Mouse (Mus musculus) forebrain, embryonic 11.5 days (tissue): Measurements from ENCODE around the gene Clcn5. TPM values are rescaled to one million over a fixed set of nuclear protein-coding genes. Genes with fewer than 3 reads are reported as not detected.

Experiments used
- ATAC-seq: fragments of 200-750 bp; cut with Nextera tagmentation; replicated peaks from 2 replicates; pipeline ENCODE4 v1.8.0; 2017; ENCODE audit warnings: moderate TSS enrichment; ENCODE audit not compliant: low FRiP score
- DNase-seq: peaks from one replicate; pipeline ENCODE4 v3.0.0-alpha.2; 2017; ENCODE audit warnings: low spot score
- H3K27ac ChIP-seq: fragments of 300-500 bp; sonication (generic); 2 replicates; pipeline ENCODE4 v1.5.1; 2014; ENCODE audit warnings: low read depth, low read length
- H3K27me3 ChIP-seq: fragments of 300-500 bp; sonication (generic); 2 replicates; pipeline ENCODE4 v1.6.1; 2014; ENCODE audit warnings: mild to moderate bottlenecking, low read length, mixed read lengths; ENCODE audit not compliant: control insufficient read depth, insufficient read depth
- H3K36me3 ChIP-seq: fragments of 300-500 bp; sonication (generic); 2 replicates; pipeline ENCODE4 v1.6.1; 2014; ENCODE audit warnings: mild to moderate bottlenecking, low read length, moderate library complexity, mixed read lengths; ENCODE audit not compliant: control insufficient read depth, insufficient read depth
- H3K4me1 ChIP-seq: fragments of 300-500 bp; sonication (generic); replicated peaks from 2 replicates; pipeline ENCODE4 v1.6.1; 2014; ENCODE audit warnings: low read length, mixed read lengths; ENCODE audit not compliant: control insufficient read depth, insufficient read depth
- H3K4me2 ChIP-seq: fragments of 300-500 bp; sonication (generic); 2 replicates; pipeline ENCODE4 v1.6.1; 2014; ENCODE audit warnings: low read depth, mild to moderate bottlenecking, low read length, moderate library complexity, mixed read lengths; ENCODE audit not compliant: severe bottlenecking
- H3K4me3 ChIP-seq: fragments of 300-500 bp; sonication (generic); 2 replicates; pipeline ENCODE4 v1.5.1; 2014; ENCODE audit warnings: low read depth, low read length
- H3K9ac ChIP-seq: fragments of 300-500 bp; sonication (generic); 2 replicates; pipeline ENCODE4 v1.6.1; 2014; ENCODE audit warnings: low read length
- H3K9me3 ChIP-seq: fragments of 300-500 bp; sonication (generic); 2 replicates; pipeline ENCODE4 v1.6.1; 2016; ENCODE audit warnings: low read length, mixed read lengths; ENCODE audit not compliant: control insufficient read depth
- whole genome bisulfite sequencing: fragments of 180-500 bp; shearing (Covaris S2); extraction: QIAGEN DNeasy Blood & Tissue Kit; methylation state at CpG from one replicate; pipeline ENCODE4 v1.1.7; 2014; 5-methylcytosine and 5-hydroxymethylcytosine counted together
- polyA plus RNA-seq: library from polyadenylated mRNA; unstranded; fragments of >200 nt; fragmentation: Nextera tagmentation; extraction: Ambion mirVana; gene quantifications from 2 replicates; pipeline ENCODE4 v1.2.1, GENCODE M21; 2014

Gene Clcn5
- polyA plus RNA-seq, result 14.4 and 16.5 TPM in 2 replicates

GRCm38 (mm10) chrX:7319089-7319721 lies at the start of gene Clcn5:
Clcn5 (minus strand) TSS chrX:7319358.
- H3K36me3 ChIP-seq, result no peaks in the 10 kb centered on the region
- peak within 1 kb of the TSS; percentile 76 for H3K27ac ChIP-seq
- peak; percentile 97 for DNase-seq
- no peaks in the 10 kb centered on the region for H3K27me3 ChIP-seq
- no peaks in the 10 kb centered on the region; the same call in 1 of the 2 replicates for H3K4me1 ChIP-seq
- H3K9me3 ChIP-seq, result no peaks in the 10 kb centered on the region
- ATAC-seq, result peak; percentile 98
- H3K4me2 ChIP-seq, result peak within 1 kb of the TSS; percentile 53
- H3K4me3 ChIP-seq, result peak within 1 kb of the TSS; percentile 52
- peak within 1 kb of the TSS; percentile 70 for H3K9ac ChIP-seq
- 14% methylated on average over 41 of the region's 43 CpGs for WGBS

DNA sequence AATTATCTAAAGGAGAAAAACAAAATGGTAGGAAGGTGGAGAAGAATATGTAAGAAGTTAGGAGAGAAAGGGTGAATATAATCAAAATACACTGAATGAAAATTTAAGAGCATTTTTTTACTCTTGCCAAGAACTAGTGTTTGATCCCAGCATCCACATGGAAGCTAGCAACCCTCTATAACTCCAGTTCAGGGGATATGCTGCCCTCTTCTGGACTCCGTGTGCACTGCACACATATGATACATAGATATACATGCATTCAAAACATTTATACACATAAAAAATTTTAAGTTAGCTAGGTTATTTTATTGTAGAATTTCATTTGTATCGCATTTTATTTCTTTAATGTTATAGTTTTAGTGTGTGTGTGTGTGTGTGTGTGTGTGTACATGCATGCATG lies 6.3 kb upstream of the Clcn5 start:
- Histone ChIP-seq H3K4me1 (no peaks in the 10 kb centered on the region), H3K4me3 (no peak overlapping the region), H3K36me3 (no peaks in the 10 kb centered on the region), H3K27ac (no peak overlapping the region), H3K4me2 (no peak overlapping the region), H3K9me3 (no peaks in the 10 kb centered on the region), H3K9ac (no peak overlapping the region), H3K27me3 (no peaks in the 10 kb centered on the region)
- DNase-seq (no peak), ATAC-seq (no peak)
- 36% methylated on average over 2 of the region's 2 CpGs for WGBS

DNA sequence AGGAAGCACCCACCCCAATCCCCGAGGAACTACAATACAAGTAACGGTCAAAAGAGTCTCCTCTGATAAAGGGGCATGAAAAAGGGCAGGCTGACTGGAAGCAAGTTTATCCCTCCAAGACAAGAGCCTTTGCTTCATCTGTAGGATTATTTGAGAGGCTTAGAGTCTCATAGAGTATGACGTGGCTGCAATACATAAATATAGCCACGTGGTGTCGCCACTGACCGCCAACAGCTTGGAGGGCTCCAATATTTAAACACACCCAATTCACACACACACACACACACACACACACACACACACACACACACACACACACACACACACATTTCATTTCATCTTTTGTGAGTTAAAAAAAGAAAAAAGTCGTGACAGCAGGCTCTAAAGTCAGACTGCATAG lies 3.1 kb upstream of the Clcn5 start:
- Histone ChIP-seq H3K36me3 (no peaks in the 10 kb centered on the region), H3K9me3 (no peaks in the 10 kb centered on the region), H3K4me1 (no peaks in the 10 kb centered on the region; the same call in 1 of the 2 replicates), H3K27ac (no peak overlapping the region), H3K9ac (no peak overlapping the region), H3K27me3 (no peaks in the 10 kb centered on the region), H3K4me3 (no peak overlapping the region), H3K4me2 (no peak overlapping the region)
- 15% methylated on average over 7 of the region's 7 CpGs for WGBS
- DNase-seq (peak; percentile 74), ATAC-seq (no peak)

DNA sequence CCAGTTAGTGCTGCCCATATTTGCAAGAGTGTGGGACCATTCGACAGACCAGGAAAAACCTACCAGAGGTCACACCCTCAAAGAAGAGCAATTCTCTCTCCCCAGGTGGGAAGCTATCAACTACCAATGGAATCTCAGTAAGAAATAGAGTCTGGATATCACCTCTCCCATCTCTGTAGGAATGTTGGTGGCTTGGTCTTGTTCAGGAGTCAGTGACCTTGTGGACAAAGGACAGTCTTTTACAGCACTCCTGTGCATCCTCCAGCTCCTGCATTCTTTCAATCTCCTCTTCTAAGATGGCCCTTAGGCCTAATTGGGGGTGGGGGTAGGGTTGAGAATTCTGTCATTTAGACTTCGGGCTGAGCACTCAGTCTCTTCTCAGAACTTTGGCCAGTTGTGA lies 1.4 kb upstream of the Clcn5 start:
- Histone ChIP-seq H3K4me1 (no peaks in the 10 kb centered on the region; the same call in 1 of the 2 replicates), H3K4me2 (no peak overlapping the region), H3K27ac (no peak overlapping the region), H3K9me3 (no peaks in the 10 kb centered on the region), H3K9ac (no peak overlapping the region), H3K4me3 (no peak overlapping the region), H3K27me3 (no peaks in the 10 kb centered on the region), H3K36me3 (no peaks in the 10 kb centered on the region)
- WGBS, result 79% methylated on average over 2 of the region's 2 CpGs
- ATAC-seq (no peak), DNase-seq (no peak)

- peak overlapping the region; percentile 53 for H3K4me2 ChIP-seq
- 23% methylated on average over 37 of the region's 37 CpGs for WGBS
These were observed 570 bp downstream of the Clcn5 start for GRCm38 (mm10) chrX:7318551-7319025.

DNA sequence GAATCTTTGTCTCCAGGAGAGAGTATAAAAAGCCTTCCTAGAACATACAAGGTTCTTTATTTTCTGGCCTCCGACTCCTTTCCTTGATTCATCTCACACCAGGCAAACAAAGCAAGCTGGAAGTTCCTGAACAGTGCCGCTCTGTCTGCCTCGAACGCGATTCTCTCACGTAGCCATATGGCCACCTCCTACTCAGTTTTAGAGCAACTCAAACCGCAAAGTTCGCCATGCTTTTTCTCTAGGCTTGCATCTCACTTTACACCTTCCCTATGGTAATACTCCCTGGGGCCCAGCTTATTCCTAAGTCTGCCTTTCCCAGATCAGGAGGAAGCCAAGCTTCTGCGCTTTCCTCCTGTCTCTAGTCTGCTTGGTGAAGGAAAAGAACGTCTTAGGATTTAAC lies 4.0 kb downstream of the Clcn5 start:
- Histone ChIP-seq H3K27me3 (no peaks in the 10 kb centered on the region), H3K4me3 (no peak overlapping the region), H3K9ac (no peak overlapping the region), H3K4me2 (no peak overlapping the region), H3K4me1 (no peaks in the 10 kb centered on the region; the same call in 1 of the 2 replicates), H3K27ac (no peak overlapping the region), H3K36me3 (no peaks in the 10 kb centered on the region), H3K9me3 (no peaks in the 10 kb centered on the region)
- WGBS, result 48% methylated on average over 10 of the region's 10 CpGs
- ATAC-seq (no peak), DNase-seq (no peak)

More at GRCm38 (mm10) chrX:7318551-7319025, 570 bp downstream of the Clcn5 start:
- H3K9me3 ChIP-seq, result no peaks in the 10 kb centered on the region
- peak overlapping the region; percentile 52 for H3K4me3 ChIP-seq
- ATAC-seq (peak; percentile 73), DNase-seq (peak; percentile 70)
- H3K27me3 ChIP-seq, result no peaks in the 10 kb centered on the region
- H3K36me3 ChIP-seq, result no peaks in the 10 kb centered on the region
- H3K27ac ChIP-seq, result peak overlapping the region; percentile 76
- H3K9ac ChIP-seq, result peak overlapping the region; percentile 70
- H3K4me1 ChIP-seq, result no peaks in the 10 kb centered on the region; the same call in 1 of the 2 replicates

DNA sequence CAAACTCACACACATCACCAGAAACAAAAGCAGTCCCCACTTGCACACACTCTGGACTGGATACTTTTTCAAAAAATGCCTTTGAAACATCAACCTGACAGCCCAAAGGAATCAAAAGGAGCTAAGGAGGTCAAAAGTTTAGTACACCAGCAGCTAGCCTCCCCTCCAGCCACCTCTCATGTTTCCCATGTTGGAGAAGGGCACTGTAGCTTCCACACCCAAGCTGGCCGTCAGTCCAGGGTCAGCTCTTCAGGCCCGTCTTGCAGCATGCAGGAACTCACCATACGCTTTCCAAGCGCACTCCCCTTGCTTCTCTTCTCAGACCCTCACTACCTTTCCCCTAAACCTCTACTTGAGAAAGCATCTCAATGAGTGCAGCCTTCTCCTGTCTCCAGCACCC lies 4.5 kb downstream of the Clcn5 start:
- DNase-seq, result no peak
- H3K4me3 ChIP-seq, result no peak overlapping the region
- ATAC-seq, result no peak

DNA sequence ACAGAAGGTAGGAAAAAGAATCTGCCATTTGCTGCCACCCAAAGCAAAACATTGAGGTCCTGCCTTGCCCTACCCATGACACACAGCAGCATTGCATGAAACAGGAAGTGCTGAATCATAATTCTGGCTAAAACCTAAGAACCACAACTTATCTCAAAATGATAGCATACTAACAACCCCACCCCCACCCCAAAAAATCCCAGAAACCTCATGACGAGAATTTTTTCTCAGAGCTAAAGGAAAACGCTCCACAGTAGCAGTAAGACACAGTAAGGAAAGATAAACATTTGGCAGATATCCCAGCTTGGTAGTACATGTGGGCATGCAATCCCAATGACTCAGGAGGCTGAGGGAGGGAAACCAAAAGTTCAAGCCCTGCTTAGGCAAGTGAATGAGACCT lies 10.9 kb downstream of the Clcn5 start:
- Histone ChIP-seq H3K4me2 (no peak overlapping the region), H3K4me3 (no peak overlapping the region), H3K36me3 (no peaks in the 10 kb centered on the region), H3K9ac (no peak overlapping the region), H3K27me3 (no peaks in the 10 kb centered on the region), H3K4me1 (no peaks in the 10 kb centered on the region), H3K27ac (no peak overlapping the region), H3K9me3 (no peaks in the 10 kb centered on the region)
- no peak for ATAC-seq
- no peak for DNase-seq
- WGBS, result 83% methylated on average over 2 of the region's 2 CpGs

More for the DNA sequence above, 4.5 kb downstream of the Clcn5 start:
- no peaks in the 10 kb centered on the region; the same call in 1 of the 2 replicates for H3K4me1 ChIP-seq
- no peaks in the 10 kb centered on the region for H3K36me3 ChIP-seq
- no peaks in the 10 kb centered on the region for H3K9me3 ChIP-seq
- 52% methylated on average over 4 of the region's 4 CpGs for WGBS
- no peak overlapping the region for H3K4me2 ChIP-seq
- H3K9ac ChIP-seq, result no peak overlapping the region
- H3K27me3 ChIP-seq, result no peaks in the 10 kb centered on the region
- H3K27ac ChIP-seq, result no peak overlapping the region

DNA sequence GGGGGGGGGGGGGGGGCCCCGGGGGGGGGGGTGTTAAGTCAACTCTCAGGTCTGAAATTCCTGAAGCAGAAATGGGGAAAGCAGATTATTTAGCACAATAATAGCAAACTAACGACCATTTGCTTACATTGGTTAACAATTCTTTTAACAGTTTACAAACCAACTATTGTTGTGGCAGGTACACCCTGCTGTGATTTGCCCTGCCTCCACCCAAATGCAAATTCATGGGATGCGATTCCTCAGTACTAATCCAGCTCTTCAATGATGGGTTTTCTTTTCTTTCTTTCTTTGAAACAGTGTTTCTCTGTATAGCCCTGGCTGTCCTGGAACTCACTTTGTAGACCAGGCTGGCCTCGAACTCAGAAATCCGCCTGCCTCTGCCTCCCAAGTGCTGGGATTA lies 12.3 kb downstream of the Clcn5 start:
- H3K4me1 ChIP-seq, result no peaks in the 10 kb centered on the region
- H3K36me3 ChIP-seq, result no peaks in the 10 kb centered on the region
- no peak for DNase-seq
- no peak overlapping the region for H3K9ac ChIP-seq
- ATAC-seq, result no peak
- no peak overlapping the region for H3K4me2 ChIP-seq
- H3K27me3 ChIP-seq, result no peaks in the 10 kb centered on the region
- 42% methylated on average over 5 of the region's 5 CpGs for WGBS
- H3K27ac ChIP-seq, result no peak overlapping the region
- no peaks in the 10 kb centered on the region for H3K9me3 ChIP-seq
- H3K4me3 ChIP-seq, result no peak overlapping the region
